Mouse (Mus musculus): ENCODE data around the gene Nipbl.
"Not testable (repeated sequence)": the region's sequence is repeated elsewhere in the genome, so short reads cannot be mapped to it uniquely, and the experiment has no call there.

The Nipbl gene

GRCm38 (mm10) chr15:8291251-8291650 is 153.0 kb downstream of the Nipbl start:
- no peak for DNase-seq (ENCODE audit: low spot score in 2 of 2)

GRCm38 (mm10) chr15:8282155-8282554 is 162.1 kb downstream of the Nipbl start:
- DNase-seq (ENCODE audit: low spot score in 2 of 2), result no peak

- DNase-seq (ENCODE audit: low spot score in 2 of 2), result no peak
Observed at GRCm38 (mm10) chr15:8281701-8282100, 162.6 kb downstream of the Nipbl start.

- DNase-seq (ENCODE audit: low spot score in 2 of 2), result no peak
Observed at GRCm38 (mm10) chr15:8279929-8280610, 164.2 kb downstream of the Nipbl start.

- DNase-seq (ENCODE audit: low spot score in 2 of 2), result no peak
Observed at GRCm38 (mm10) chr15:8279320-8279779, 164.9 kb downstream of the Nipbl start.

GRCm38 (mm10) chr15:8277916-8278315 is 166.3 kb downstream of the Nipbl start:
- not testable (repeated sequence) for DNase-seq (ENCODE audit: low spot score in 2 of 2)

- DNase-seq (ENCODE audit: low spot score in 2 of 2), result no peak
Observed at GRCm38 (mm10) chr15:8271952-8272351, 172.3 kb downstream of the Nipbl start.

GRCm38 (mm10) chr15:8268231-8268630 is 176.0 kb downstream of the Nipbl start:
- no peak for DNase-seq (ENCODE audit: low spot score in 2 of 2)

- no peak for DNase-seq (ENCODE audit: low spot score in 2 of 2)
Observed at GRCm38 (mm10) chr15:8267211-8267610, 177.1 kb downstream of the Nipbl start.

- no peak for DNase-seq (ENCODE audit: low spot score in 2 of 2)
Observed at GRCm38 (mm10) chr15:8265946-8266345, 178.3 kb downstream of the Nipbl start.
